Mouse (Mus musculus) embryonic facial prominence, embryonic 14.5 days (tissue): Measurements from ENCODE around the gene Gm17542. TPM values are rescaled to one million over a fixed set of nuclear protein-coding genes. Genes with fewer than 3 reads are reported as not detected.

Experiments
- ATAC-seq: fragments of 200-750 bp; cut with Nextera tagmentation; 2 replicates; pipeline ENCODE4 v1.8.0; 2017; ENCODE audit warnings: low read depth, moderate number of reproducible peaks, moderate TSS enrichment
- DNase-seq: peaks from one replicate; pipeline ENCODE4 v3.0.0-alpha.2; 2015; ENCODE audit warnings: low spot score
- H3K27ac ChIP-seq: fragments of 300-500 bp; sonication (generic); replicated peaks from 2 replicates; pipeline ENCODE4 v1.5.1; 2014; ENCODE audit warnings: low read depth, mild to moderate bottlenecking, low read length, moderate library complexity
- H3K27me3 ChIP-seq: fragments of 300-500 bp; sonication (generic); replicated peaks from 2 replicates; pipeline ENCODE4 v1.6.1; 2014; ENCODE audit warnings: low read length; ENCODE audit not compliant: control insufficient read depth, insufficient read depth
- H3K36me3 ChIP-seq: fragments of 300-500 bp; sonication (generic); 2 replicates; pipeline ENCODE4 v1.6.1; 2014; ENCODE audit warnings: low read length, mixed read lengths; ENCODE audit not compliant: control insufficient read depth, insufficient read depth
- H3K4me1 ChIP-seq: fragments of 300-500 bp; sonication (generic); 2 replicates; pipeline ENCODE4 v1.6.1; 2014; ENCODE audit warnings: antibody characterized with exemption, low read length; ENCODE audit not compliant: control insufficient read depth, insufficient read depth
- H3K4me2 ChIP-seq: fragments of 300-500 bp; sonication (generic); 2 replicates; pipeline ENCODE4 v1.6.1; 2014; ENCODE audit warnings: low read depth, mild to moderate bottlenecking, low read length, moderate library complexity, mixed read lengths
- H3K4me3 ChIP-seq: fragments of 300-500 bp; sonication (generic); 2 replicates; pipeline ENCODE4 v1.5.1; 2014; ENCODE audit warnings: low read depth, mild to moderate bottlenecking, low read length
- H3K9ac ChIP-seq: fragments of 300-500 bp; sonication (generic); 2 replicates; pipeline ENCODE4 v1.6.1; 2014; ENCODE audit warnings: low read depth, mild to moderate bottlenecking, low read length, moderate library complexity, mixed read lengths
- H3K9me3 ChIP-seq: fragments of 300-500 bp; sonication (generic); 2 replicates; pipeline ENCODE4 v1.6.1; 2016; ENCODE audit warnings: low read length; ENCODE audit not compliant: control insufficient read depth
- WGBS: fragments of 180-500 bp; shearing (Covaris S2); extraction: QIAGEN DNeasy Blood & Tissue Kit; methylation state at CpG from one replicate; pipeline ENCODE4 v1.1.7; 2014; 5-methylcytosine and 5-hydroxymethylcytosine counted together
- polyA plus RNA-seq: library from polyadenylated mRNA; unstranded; fragments of >200 nt; fragmentation: Nextera tagmentation; extraction: Ambion mirVana; gene quantifications from 2 replicates; pipeline ENCODE4 v1.2.1, GENCODE M21; 2014

The Gm17542 gene
- polyA plus RNA-seq, 1 experiment from 2014 or later = not detected

- 90% methylated on average over 4 of the region's 4 CpGs for WGBS
- no peaks in the 10 kb centered on the region for H3K9me3 ChIP-seq
- no peaks in the 10 kb centered on the region for H3K36me3 ChIP-seq
- DNase-seq (no peak), ATAC-seq (no peak)
- H3K4me2 ChIP-seq = no peak overlapping the region
- no peak overlapping the region for H3K27ac ChIP-seq
- no peak overlapping the region for H3K4me3 ChIP-seq
- no peak overlapping the region for H3K9ac ChIP-seq
- no peaks in the 10 kb centered on the region for H3K4me1 ChIP-seq
- no peaks in the 10 kb centered on the region for H3K27me3 ChIP-seq
These were observed 19.1 kb downstream of the Gm17542 start for GRCm38 (mm10) chr10:58698955-58699354.

- Histone ChIP-seq H3K4me2 (no peak overlapping the region), H3K4me1 (no peaks in the 10 kb centered on the region), H3K9me3 (no peaks in the 10 kb centered on the region), H3K9ac (no peak overlapping the region), H3K4me3 (no peak overlapping the region), H3K36me3 (no peaks in the 10 kb centered on the region), H3K27ac (no peak overlapping the region), H3K27me3 (no peaks in the 10 kb centered on the region)
- ATAC-seq (peak; percentile 44; the same call in 1 of the 2 replicates), DNase-seq (peak; percentile 23)
- 56% methylated on average over 6 of the region's 7 CpGs for WGBS
These were observed 27.0 kb downstream of the Gm17542 start for GRCm38 (mm10) chr10:58691051-58691450.

- Histone ChIP-seq H3K9ac (no peak overlapping the region), H3K4me2 (no peak overlapping the region), H3K27ac (no peak overlapping the region), H3K27me3 (no peaks in the 10 kb centered on the region), H3K9me3 (0 out of 2 replicates have a peak, but pooled peaks cover 3% of the 10 kb centered on the region), H3K36me3 (no peaks in the 10 kb centered on the region), H3K4me1 (no peaks in the 10 kb centered on the region), H3K4me3 (no peak overlapping the region)
- WGBS = 76% methylated on average over 6 of the region's 6 CpGs
- ATAC-seq (no peak), DNase-seq (no peak)
These were observed 38.7 kb downstream of the Gm17542 start for GRCm38 (mm10) chr10:58679298-58679697.

- peak within 1 kb of the TSS; percentile 63 for H3K9ac ChIP-seq
These were observed 42.5 kb downstream of the Gm17542 start, which contains the start of gene Edar for GRCm38 (mm10) chr10:58675533-58675932. TSS of gene Edar (minus strand) at chr10:58675654.

GRCm38 (mm10) chr10:58673278-58674061 is 44.5 kb downstream of the Gm17542 start:
- Histone ChIP-seq H3K27me3 (no peaks in the 10 kb centered on the region), H3K27ac (no peak overlapping the region), H3K9me3 (no peaks in the 10 kb centered on the region), H3K9ac (no peak overlapping the region), H3K4me1 (no peaks in the 10 kb centered on the region), H3K4me2 (peak overlapping the region; percentile 67), H3K36me3 (no peaks in the 10 kb centered on the region), H3K4me3 (no peak overlapping the region)
- WGBS = 37% methylated on average over 15 of the region's 15 CpGs
- ATAC-seq (peak; percentile 56; the same call in 1 of the 2 replicates), DNase-seq (peak; percentile 83)

More at GRCm38 (mm10) chr10:58675533-58675932, 42.5 kb downstream of the Gm17542 start, which contains the start of gene Edar:
- H3K4me2 ChIP-seq = peak within 1 kb of the TSS; percentile 67
- no peak within 1 kb of the TSS for H3K27ac ChIP-seq
- no peaks in the 10 kb centered on the region for H3K36me3 ChIP-seq
- peak; percentile 90 for ATAC-seq
- peak; percentile 83 for DNase-seq
- H3K9me3 ChIP-seq = no peaks in the 10 kb centered on the region
- H3K4me1 ChIP-seq = no peaks in the 10 kb centered on the region
- WGBS = 5% methylated on average over 20 of the region's 20 CpGs
- H3K4me3 ChIP-seq = peak within 1 kb of the TSS; percentile 43
- no peaks in the 10 kb centered on the region for H3K27me3 ChIP-seq

GRCm38 (mm10) chr10:58672557-58673277 is 45.3 kb downstream of the Gm17542 start:
- WGBS = 63% methylated on average over 10 of the region's 10 CpGs
- no peak overlapping the region for H3K9ac ChIP-seq
- no peaks in the 10 kb centered on the region for H3K36me3 ChIP-seq
- ATAC-seq (no peak; the same call in 1 of the 2 replicates), DNase-seq (no peak)
- H3K4me2 ChIP-seq = no peak overlapping the region
- no peak overlapping the region for H3K27ac ChIP-seq
- no peak overlapping the region for H3K4me3 ChIP-seq
- H3K27me3 ChIP-seq = no peaks in the 10 kb centered on the region
- H3K9me3 ChIP-seq = no peaks in the 10 kb centered on the region
- H3K4me1 ChIP-seq = no peaks in the 10 kb centered on the region

GRCm38 (mm10) chr10:58663868-58664267 is 54.1 kb downstream of the Gm17542 start:
- ATAC-seq (no peak), DNase-seq (no peak)
- Histone ChIP-seq H3K9ac (no peak overlapping the region), H3K36me3 (no peaks in the 10 kb centered on the region), H3K9me3 (no peaks in the 10 kb centered on the region), H3K4me2 (no peak overlapping the region), H3K4me1 (no peaks in the 10 kb centered on the region), H3K4me3 (no peak overlapping the region), H3K27me3 (no peaks in the 10 kb centered on the region), H3K27ac (no peak overlapping the region)
- 81% methylated on average over 5 of the region's 5 CpGs for whole genome bisulfite sequencing
